Mouse (Mus musculus) heart, embryonic 16.5 days (tissue): ENCODE measurements around the gene Smurf1. TPM values are rescaled to one million over a fixed set of nuclear protein-coding genes. Genes with fewer than 3 reads are reported as not detected.

Experiments used
- ATAC-seq: fragments of 200-750 bp; cut with Nextera tagmentation; replicated peaks from 2 replicates; pipeline ENCODE4 v1.8.0; 2017; ENCODE audit warnings: moderate number of reproducible peaks; ENCODE audit not compliant: insufficient read depth, low FRiP score; ENCODE audit errors: extremely low read depth
- H3K27ac ChIP-seq: fragments of 300-500 bp; sonication (generic); 2 replicates; pipeline ENCODE4 v1.5.1; 2014; ENCODE audit warnings: mild to moderate bottlenecking, low read length, control low read depth, moderate library complexity
- H3K27me3 ChIP-seq: fragments of 300-500 bp; sonication (generic); 2 replicates; pipeline ENCODE4 v1.6.1; 2014; ENCODE audit warnings: low read length, mixed read lengths; ENCODE audit not compliant: control insufficient read depth, insufficient read depth
- H3K36me3 ChIP-seq: fragments of 300-500 bp; sonication (generic); 2 replicates; pipeline ENCODE4 v1.6.1; 2014; ENCODE audit not compliant: control insufficient read depth, insufficient read depth
- H3K4me1 ChIP-seq: fragments of 300-500 bp; sonication (generic); 2 replicates; pipeline ENCODE4 v1.6.1; 2014; ENCODE audit warnings: low read length, mixed read lengths; ENCODE audit not compliant: control insufficient read depth, insufficient read depth
- H3K4me2 ChIP-seq: fragments of 300-500 bp; sonication (generic); 2 replicates; pipeline ENCODE4 v1.6.1; 2014; ENCODE audit warnings: low read depth, mild to moderate bottlenecking, control low read depth, low read length
- H3K4me3 ChIP-seq: fragments of 300-500 bp; sonication (generic); 2 replicates; pipeline ENCODE4 v1.5.1; 2014; ENCODE audit warnings: mild to moderate bottlenecking, control low read depth, low read length
- H3K9ac ChIP-seq: fragments of 300-500 bp; sonication (generic); 2 replicates; pipeline ENCODE4 v1.6.1; 2014; ENCODE audit warnings: low read length, control low read depth
- H3K9me3 ChIP-seq: fragments of 300-500 bp; sonication (generic); replicated peaks from 2 replicates; pipeline ENCODE4 v1.6.1; 2016; ENCODE audit warnings: low read length; ENCODE audit not compliant: control insufficient read depth
- WGBS: fragments of 180-500 bp; shearing (Covaris S2); extraction: QIAGEN DNeasy Blood & Tissue Kit; methylation state at CpG from one replicate; pipeline ENCODE4 v1.1.7; 2014; 5-methylcytosine and 5-hydroxymethylcytosine counted together
- polyA plus RNA-seq: library from polyadenylated mRNA; unstranded; fragments of >200 nt; fragmentation: Nextera tagmentation; extraction: Ambion mirVana; gene quantifications from 2 replicates; pipeline ENCODE4 v1.2.1, GENCODE M21; 2015

Smurf1 gene
- polyA plus RNA-seq, 1 experiment from 2014 or later, result 9.3 TPM

- ATAC-seq, result no peak
- H3K4me1 ChIP-seq, result no peaks in the 10 kb centered on the region
- H3K9ac ChIP-seq, result no peak overlapping the region
- no peak overlapping the region for H3K4me2 ChIP-seq
- peaks cover 6% of the 10 kb centered on the region for H3K9me3 ChIP-seq
- H3K27me3 ChIP-seq, result no peaks in the 10 kb centered on the region
- H3K27ac ChIP-seq, result no peak overlapping the region
- H3K36me3 ChIP-seq, result no peaks in the 10 kb centered on the region
- H3K4me3 ChIP-seq, result no peak overlapping the region
- 85% methylated on average over 4 of the region's 4 CpGs for WGBS
Observed at GRCm38 (mm10) chr5:144989061-144989405, 23.4 kb upstream of the Smurf1 start.

DNA sequence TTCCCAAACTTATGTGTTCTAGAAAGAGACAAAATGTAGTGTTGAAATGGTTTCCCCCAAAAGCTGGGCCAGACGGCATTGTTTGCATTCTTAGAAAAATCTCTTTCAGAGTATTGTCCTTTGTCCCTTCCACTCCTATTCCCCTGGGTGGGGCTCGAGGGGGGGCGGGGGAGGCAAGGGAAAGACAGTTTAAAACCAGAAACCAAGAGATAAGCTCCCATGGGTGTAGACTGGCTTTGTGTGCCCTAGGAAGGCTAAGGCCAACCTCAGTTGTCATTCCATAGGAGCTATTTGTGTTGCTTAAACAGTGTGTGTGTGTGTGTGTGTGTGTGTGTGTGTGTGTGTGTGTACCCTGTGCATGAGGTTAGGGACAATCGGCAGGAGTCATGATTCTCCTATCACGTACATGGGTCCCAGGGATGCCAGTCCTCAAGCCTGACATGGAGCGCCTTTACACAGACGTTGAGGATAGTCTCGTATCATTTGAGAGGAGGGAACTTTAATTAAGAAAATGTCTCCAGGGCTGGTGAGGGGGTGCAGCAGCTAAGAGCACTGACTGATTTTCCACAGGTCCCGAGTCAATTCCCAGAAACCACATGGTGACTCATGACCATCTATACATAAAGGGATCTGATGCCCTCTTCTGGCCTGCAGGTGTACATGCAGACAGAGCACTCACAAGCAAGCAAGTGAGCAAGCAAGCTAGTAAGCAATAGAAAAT lies 22.9 kb upstream of the Smurf1 start:
- no peak overlapping the region for H3K4me3 ChIP-seq
- H3K4me2 ChIP-seq, result no peak overlapping the region
- H3K27ac ChIP-seq, result no peak overlapping the region
- peaks cover 6% of the 10 kb centered on the region for H3K9me3 ChIP-seq
- H3K9ac ChIP-seq, result no peak overlapping the region
- H3K4me1 ChIP-seq, result no peaks in the 10 kb centered on the region
- H3K36me3 ChIP-seq, result no peaks in the 10 kb centered on the region
- H3K27me3 ChIP-seq, result no peaks in the 10 kb centered on the region
- peak; percentile 49; the same call in 1 of the 2 replicates for ATAC-seq
- WGBS, result 41% methylated on average over 9 of the region's 9 CpGs

DNA sequence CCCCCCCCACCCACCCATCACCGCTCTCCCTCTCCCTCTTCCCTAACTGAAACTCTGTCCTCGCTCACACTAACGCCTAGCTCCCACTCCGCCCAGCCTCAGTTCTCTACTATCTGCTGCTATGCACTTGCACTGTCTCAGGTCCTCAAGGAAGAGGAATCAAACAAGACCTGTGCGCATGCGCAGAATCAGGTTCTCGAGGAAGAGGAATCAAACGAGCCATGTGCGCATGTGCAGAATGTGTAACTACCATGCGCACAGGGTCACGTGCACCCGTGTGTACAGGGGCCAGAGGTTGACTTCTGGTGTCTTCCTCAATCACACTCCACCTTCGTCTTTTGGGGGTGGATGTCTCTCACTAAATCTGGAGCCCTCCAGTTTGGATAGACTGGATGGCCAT lies 21.9 kb upstream of the Smurf1 start:
- ATAC-seq, result no peak
- H3K4me2 ChIP-seq, result no peak overlapping the region
- H3K9ac ChIP-seq, result no peak overlapping the region
- H3K4me1 ChIP-seq, result no peaks in the 10 kb centered on the region
- H3K9me3 ChIP-seq, result peaks cover 10% of the 10 kb centered on the region
- WGBS, result 93% methylated on average over 13 of the region's 13 CpGs
- H3K36me3 ChIP-seq, result no peaks in the 10 kb centered on the region
- no peak overlapping the region for H3K4me3 ChIP-seq
- no peak overlapping the region for H3K27ac ChIP-seq
- no peaks in the 10 kb centered on the region for H3K27me3 ChIP-seq

- 91% methylated on average over 5 of the region's 5 CpGs for WGBS
- H3K9me3 ChIP-seq, result peaks cover 10% of the 10 kb centered on the region
- no peaks in the 10 kb centered on the region for H3K36me3 ChIP-seq
- no peak overlapping the region for H3K9ac ChIP-seq
- H3K27ac ChIP-seq, result no peak overlapping the region
- ATAC-seq, result no peak
- H3K4me1 ChIP-seq, result no peaks in the 10 kb centered on the region
- no peaks in the 10 kb centered on the region for H3K27me3 ChIP-seq
- no peak overlapping the region for H3K4me2 ChIP-seq
- H3K4me3 ChIP-seq, result no peak overlapping the region
Observed at GRCm38 (mm10) chr5:144984839-144985238, 19.2 kb upstream of the Smurf1 start.

- Histone ChIP-seq H3K27me3 (no peaks in the 10 kb centered on the region), H3K9me3 (peaks cover 10% of the 10 kb centered on the region), H3K36me3 (no peaks in the 10 kb centered on the region), H3K4me3 (no peak overlapping the region), H3K27ac (no peak overlapping the region), H3K4me1 (peaks cover 6% of the 10 kb centered on the region), H3K9ac (no peak overlapping the region), H3K4me2 (no peak overlapping the region)
- 89% methylated on average over 3 of the region's 3 CpGs for WGBS
- ATAC-seq, result no peak
Observed at GRCm38 (mm10) chr5:144983227-144983626, 17.6 kb upstream of the Smurf1 start.

DNA sequence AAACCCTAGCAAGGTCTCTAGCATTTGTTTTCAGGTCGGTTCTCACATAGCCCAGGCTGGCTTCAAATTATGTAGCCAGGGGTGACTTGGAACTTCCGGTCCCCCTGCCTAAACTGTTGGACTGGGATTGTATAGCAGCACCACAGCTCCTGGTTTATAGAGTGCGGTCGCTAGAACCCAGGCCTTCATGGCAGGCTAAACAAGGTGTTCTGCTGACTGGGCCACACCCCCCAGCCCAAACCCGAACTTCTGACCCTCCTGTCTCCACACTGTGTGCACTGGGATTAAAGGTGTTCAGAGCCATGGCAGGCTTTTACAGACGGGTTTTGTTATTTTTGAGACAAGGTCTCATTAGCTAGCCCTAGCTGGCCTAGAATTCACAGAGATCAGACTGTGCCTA lies 13.5 kb upstream of the Smurf1 start:
- no peak overlapping the region for H3K4me2 ChIP-seq
- H3K36me3 ChIP-seq, result no peaks in the 10 kb centered on the region
- no peaks in the 10 kb centered on the region for H3K27me3 ChIP-seq
- 74% methylated on average over 6 of the region's 6 CpGs for WGBS
- no peak overlapping the region for H3K4me3 ChIP-seq
- H3K9me3 ChIP-seq, result peaks cover 3% of the 10 kb centered on the region; the same call in 1 of the 2 replicates
- peak overlapping the region; percentile 66 for H3K27ac ChIP-seq
- peaks cover 6% of the 10 kb centered on the region for H3K4me1 ChIP-seq
- no peak for ATAC-seq
- no peak overlapping the region for H3K9ac ChIP-seq

DNA sequence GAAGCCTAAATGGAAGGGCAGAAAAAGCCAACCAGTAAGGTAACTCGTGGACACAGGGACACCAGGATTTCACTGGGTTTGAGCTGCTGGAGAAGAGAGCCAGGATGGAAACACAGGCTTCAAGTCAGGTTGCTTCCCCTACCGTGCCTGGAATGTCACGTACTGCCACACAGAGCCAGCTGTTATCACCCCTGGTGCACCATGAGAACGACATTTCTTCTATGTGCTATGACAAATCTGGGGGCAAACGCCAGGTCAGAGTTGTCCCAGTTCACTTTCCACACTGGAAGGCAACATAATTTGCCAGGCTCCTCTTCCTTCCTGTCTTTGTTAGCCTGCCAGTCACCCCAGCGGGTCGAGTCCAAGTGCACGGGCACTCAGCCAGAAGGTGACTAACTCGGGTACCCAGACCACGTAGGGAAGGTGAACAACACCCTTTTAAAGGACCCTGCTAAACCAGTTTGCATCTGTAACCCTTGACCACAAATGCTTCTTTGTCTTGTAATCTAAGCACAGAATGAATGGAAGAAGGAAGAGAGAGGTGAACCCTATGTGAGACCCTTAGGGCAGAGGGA lies 13.0 kb upstream of the Smurf1 start:
- peak; percentile 65 for ATAC-seq
- H3K9ac ChIP-seq, result no peak overlapping the region
- H3K4me3 ChIP-seq, result no peak overlapping the region
- H3K4me1 ChIP-seq, result peaks cover 6% of the 10 kb centered on the region
- peaks cover 3% of the 10 kb centered on the region; the same call in 1 of the 2 replicates for H3K9me3 ChIP-seq
- H3K4me2 ChIP-seq, result 0 out of 2 replicates have a peak overlapping the region, but pooled peaks have one; percentile 4
- H3K27ac ChIP-seq, result peak overlapping the region; percentile 66
- no peaks in the 10 kb centered on the region for H3K27me3 ChIP-seq
- 24% methylated on average over 10 of the region's 10 CpGs for WGBS
- no peaks in the 10 kb centered on the region for H3K36me3 ChIP-seq

GRCm38 (mm10) chr5:144971266-144971665 lies 5.6 kb upstream of the Smurf1 start:
- Histone ChIP-seq H3K9me3 (no peaks in the 10 kb centered on the region), H3K9ac (no peak overlapping the region), H3K36me3 (no peaks in the 10 kb centered on the region), H3K4me3 (no peak overlapping the region), H3K4me1 (no peaks in the 10 kb centered on the region), H3K27ac (no peak overlapping the region), H3K4me2 (no peak overlapping the region), H3K27me3 (no peaks in the 10 kb centered on the region)
- WGBS, result 83% methylated on average over 3 of the region's 3 CpGs
- no peak for ATAC-seq

GRCm38 (mm10) chr5:144964872-144965638 lies 592 bp downstream of the Smurf1 start:
- H3K4me3 ChIP-seq, result peak overlapping the region; percentile 82
- 3% methylated on average over 24 of the region's 56 CpGs for WGBS
- H3K4me1 ChIP-seq, result peaks cover 32% of the 10 kb centered on the region
- peak overlapping the region; percentile 72 for H3K4me2 ChIP-seq
- H3K9ac ChIP-seq, result peak overlapping the region; percentile 90
- peak; percentile 74 for ATAC-seq
- H3K27me3 ChIP-seq, result no peaks in the 10 kb centered on the region
- H3K9me3 ChIP-seq, result no peaks in the 10 kb centered on the region
- no peaks in the 10 kb centered on the region for H3K36me3 ChIP-seq
- peak overlapping the region; percentile 88 for H3K27ac ChIP-seq
